Mouse (Mus musculus) gastrocnemius, postnatal 4 days (tissue): ENCODE results near the gene Rbms1. TPM values are rescaled to one million over a fixed set of nuclear protein-coding genes. Genes with fewer than 3 reads are reported as not detected.

Experiments
- DNase-seq, 2 experiments: peaks; one replicate each; pipeline ENCODE4 v3.0.0; 2021 to 2022; ENCODE audit warnings: low spot score in 2 of 2, mixed read lengths in 2 of 2
- long read RNA-seq, 2 experiments: library from polyadenylated mRNA; stranded (forward); transcript quantifications; one replicate each; pipeline ENCODE4 v2.0.0; 2021
- total RNA-seq, 2 experiments: library from RNA; stranded (reverse); gene quantifications; 2 replicates each; pipeline ENCODE4 v1.2.3; 2021

The Rbms1 gene
- 10 to 100 TPM; 69.9 to 75.5 TPM for total RNA-seq
- long read RNA-seq, experiment 1, full-length matches to known transcripts = 10 of 80 reads
- long read RNA-seq, experiment 1, partial matches to known transcripts = 6 of 80 reads
- long read RNA-seq, experiment 1, other reads (novel, unspliced or antisense) = 64 of 80 reads
- long read RNA-seq, experiment 2, full-length matches to known transcripts = 19 of 81 reads
- long read RNA-seq, experiment 2, partial matches to known transcripts = 3 of 81 reads
- long read RNA-seq, experiment 2, other reads (novel, unspliced or antisense) = 59 of 81 reads

DNA sequence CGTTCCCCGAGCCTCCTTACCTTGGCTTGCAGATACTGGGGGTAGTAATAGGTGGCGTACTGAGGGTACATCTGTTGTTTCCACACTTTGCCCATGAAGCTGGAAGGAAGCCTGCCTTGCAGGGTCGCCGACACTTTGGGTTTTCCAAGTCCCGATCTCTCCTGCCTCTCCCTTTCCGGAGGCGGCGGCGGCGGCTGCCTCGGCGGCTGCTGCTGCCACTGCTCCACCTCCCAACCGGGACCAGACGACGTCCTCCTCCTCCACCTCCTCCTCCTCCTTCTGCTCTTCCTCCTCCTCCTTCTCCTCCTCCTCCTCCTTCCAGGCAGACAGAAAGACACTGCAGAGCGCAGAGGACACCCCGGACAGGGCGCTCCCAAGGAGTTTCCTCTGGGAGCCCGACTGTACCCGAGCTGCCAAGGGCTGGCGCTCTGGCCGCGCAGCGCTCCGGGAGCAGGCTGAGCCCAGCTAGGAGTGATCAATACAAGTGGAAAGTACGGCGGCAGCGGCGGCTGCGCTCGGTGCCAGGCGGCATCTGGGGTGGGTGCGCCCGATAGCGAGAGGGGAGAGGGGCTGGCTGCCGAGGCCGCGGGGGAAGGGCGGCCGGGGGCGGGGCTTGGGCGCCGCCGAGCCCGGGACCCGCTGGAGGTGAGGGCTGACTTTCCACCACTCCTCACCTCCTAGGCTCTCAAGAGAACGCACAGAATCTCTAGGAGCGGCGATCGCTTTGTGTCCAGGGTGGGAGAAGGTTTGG is at the start of gene Rbms1:
Gene Rbms1 (minus strand): TSS at position 522 of the 751 bp plus-strand sequence.
- DNase-seq = peak; percentile 71

DNA sequence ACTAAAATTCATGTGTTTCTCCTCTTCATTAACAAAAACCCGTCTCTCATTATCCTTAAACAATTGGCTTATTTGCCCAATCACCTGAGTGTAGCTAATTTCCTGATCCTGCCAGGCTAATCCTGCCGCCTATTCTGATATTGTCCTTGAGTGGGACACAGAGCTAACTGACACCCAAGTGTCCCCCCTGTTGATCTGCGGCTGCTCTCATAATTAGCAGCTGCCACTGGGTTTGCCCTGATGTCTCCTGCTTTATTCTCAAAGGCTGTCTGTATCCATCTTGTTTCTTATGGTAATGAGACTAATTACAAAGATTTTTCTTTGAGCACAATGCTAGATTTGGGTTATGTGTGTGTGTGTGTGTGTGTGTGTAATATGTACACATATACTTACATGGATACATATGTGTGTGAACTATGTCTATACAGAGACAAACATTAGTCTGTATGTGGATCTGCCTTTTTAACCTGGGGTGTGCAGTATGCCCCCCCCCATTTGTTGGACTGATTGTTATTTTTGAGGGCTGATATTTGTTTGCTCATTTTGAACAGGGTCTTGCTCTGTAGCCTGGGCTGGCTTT is 49.3 kb upstream of the Rbms1 start:
- DNase-seq = no peak

DNA sequence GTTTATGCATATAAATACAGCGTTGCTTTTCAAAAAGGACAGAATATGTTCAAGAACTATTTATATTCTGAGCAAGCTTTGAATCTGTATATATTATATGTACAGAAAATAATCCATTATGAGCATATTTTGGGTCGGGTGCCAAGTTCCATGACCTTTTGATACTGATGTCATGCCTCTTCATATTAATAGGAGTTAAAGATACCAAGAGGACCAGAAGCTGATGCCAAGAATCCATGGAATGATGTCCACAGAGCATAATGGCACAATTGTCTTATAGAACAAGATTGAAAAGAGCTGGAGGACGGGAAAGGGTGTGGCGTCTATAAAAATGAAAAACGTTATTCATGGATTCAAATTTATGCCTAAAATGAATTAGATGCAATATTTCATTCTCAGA is 23.3 kb upstream of the Rbms1 start:
- no peak for DNase-seq

DNA sequence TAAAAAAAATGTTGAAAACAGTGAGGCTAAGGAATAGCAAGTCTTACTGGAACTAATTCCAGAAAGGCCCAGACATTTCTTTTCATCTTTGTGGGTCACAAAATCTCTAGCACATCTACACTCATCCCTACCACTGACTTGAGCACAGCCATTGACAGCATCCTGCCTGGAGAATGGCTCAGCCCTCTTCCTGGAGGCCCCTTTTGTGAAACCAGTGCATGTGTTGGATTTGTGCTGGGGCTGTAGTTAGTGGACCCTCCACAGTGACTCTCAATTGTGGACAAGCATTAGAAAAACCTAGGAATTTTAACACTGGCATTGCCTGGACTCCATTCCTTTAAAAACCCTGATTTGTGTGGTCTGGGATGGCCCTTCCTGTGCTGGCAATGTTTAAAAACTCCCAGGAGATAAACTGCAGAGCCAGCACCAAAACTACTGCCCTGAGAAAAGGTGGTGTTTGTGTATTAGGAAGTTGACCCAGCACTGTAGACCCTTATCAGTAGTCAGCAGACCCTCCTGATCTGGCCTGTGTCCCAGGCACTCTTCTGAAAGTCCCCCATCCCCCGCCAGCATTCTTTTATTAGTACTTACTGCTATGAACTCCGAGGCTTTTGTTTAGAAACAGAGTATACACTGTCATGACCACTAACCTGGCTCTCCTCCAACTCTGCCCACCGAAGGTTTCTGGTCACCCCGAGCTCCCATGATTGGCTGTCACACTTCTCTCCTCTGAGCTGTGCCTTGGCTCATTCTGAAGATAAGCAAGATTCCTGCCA is 15.7 kb upstream of the Rbms1 start:
- DNase-seq = no peak

DNA sequence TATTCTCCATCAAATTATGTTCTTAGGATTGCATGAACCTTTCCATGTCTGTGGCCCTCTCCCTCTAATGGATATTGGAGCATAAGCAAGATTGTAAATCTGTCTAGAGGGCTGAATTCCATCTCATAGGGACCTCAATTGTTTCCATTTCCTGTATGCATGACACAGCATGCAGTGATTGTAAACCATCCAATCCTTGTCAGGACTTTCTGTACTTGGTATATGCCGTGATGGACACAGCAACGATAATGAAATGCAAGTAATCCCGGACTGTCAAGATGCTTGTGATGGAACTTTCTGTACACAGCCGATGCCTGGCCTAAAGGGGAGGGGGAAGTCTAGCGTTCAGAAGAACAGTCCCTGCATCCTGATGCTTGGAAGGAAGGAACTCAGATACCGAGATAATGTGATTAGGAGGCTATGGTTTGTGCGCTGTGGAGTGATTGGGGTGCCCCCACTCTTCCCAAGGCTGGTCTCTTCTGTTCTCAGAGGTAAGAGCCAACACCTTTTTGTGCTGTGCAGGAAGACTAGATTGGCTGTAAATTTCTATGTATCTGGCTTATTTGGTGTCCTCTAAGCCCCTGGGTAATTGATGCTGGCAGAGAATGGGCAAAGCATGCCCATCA is 9.3 kb upstream of the Rbms1 start:
- DNase-seq = no peak

DNA sequence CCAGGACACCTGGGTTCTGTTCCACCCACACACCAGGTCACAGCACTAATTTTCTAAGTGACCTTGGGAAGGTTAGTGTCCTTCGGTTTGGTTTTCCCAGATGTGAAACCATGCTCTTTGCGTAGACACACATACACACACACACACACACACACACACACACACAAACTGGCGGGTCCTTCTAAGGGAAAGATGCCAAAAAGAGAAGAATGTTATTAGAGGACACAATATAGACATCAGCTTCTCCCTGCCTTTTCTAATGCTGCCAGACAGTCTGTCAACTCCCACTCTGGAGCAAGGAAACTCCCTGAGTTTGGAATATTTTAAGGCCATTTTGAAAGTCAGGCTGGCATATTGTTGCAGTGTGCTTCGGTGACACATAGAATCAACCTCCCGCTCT is 624 bp upstream of the Rbms1 start:
- DNase-seq = peak in 1 of 2 experiments; percentile 27

DNA sequence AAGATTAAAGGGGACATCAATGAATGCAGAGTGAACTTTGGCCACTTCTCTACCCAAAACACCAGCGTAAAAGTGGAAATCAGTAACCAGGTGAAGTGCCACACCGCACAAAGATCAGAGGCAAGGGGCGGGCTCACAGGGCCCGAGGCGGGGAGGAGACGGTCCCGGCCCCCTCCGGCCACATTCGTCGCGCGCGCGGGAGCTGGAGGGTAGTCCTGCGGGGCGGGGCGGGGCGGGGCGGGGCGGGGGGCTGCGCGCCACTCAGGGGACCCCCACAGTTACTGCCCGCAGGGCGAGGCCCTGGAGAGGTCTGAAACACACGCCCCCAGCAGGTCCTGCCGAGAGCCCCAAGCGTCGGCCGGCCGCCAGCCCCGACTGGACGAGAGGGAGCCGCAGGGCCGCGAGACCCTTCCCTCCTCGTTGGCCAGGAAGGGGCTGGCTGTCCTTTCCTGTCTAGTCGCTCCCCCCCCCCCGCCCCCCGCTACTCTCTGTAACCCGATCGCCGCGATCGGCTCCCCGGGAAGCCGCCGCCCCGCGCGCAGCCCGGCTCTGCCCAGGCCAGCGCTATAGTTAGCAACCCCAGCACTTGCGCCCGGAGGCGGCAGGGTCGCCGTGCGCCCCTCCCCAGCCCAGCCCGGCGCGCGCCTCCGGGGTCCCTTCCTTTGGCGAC is 856 bp downstream of the Rbms1 start:
- peak; percentile 54 to 72 for DNase-seq

DNA sequence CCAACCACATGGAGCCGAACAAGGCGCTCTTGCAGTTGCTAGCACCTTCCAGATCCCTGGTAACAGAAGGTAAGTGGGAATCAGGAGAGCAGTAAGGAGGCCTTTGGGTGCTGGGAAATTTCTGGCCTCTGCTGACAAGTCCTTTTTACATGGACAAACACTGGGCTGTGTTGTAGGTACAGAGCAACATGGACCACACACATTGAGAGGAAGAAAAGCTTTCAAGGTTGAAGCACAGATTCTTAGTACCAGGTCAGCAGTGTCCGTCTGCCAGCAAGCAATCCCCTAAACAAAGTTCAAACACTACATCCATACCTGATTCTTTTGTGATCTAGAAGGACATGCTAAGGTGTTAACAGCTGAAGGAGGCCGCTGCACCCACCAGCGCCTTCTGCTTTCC is 1.7 kb downstream of the Rbms1 start:
- no peak for DNase-seq

DNA sequence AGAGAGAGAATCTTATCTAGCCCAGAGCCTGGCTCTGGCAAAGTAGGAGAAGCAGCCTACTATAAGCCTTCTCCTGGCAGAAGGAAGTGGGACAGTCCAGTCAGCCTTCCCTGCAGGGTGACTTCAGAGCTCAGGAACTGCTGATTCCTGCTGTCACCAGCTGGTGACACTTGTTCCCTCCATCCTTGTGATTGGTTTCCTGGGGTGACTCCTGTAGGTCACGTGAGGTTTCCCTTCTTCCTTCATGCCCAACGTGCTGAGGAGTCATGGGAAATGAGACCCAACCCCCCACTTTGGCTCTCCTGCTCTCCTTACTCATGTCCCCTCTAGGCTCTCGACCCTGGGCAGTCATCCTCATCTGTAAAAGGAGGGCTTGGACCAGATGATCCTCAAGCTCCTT is 14.8 kb downstream of the Rbms1 start:
- DNase-seq = no peak

DNA sequence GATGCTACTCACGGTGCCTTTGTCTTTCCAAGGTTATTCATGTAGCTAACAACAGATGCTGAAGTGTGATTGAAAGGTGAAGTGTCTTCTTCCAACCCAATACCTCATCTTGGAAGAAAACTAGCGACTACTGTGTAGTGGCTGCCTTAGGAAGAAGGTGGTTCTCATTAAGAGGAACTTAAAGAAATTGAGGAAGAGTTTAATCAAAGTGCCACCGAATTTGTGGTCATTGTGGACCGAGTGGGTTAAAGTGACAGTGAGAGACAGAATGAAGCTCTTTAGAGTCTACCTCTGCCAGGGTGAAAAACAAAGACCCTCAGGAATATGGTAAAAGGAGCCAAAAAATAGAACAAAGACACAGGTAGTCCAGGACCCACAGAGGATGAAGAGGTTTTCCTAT is 15.2 kb downstream of the Rbms1 start:
- no peak for DNase-seq

DNA sequence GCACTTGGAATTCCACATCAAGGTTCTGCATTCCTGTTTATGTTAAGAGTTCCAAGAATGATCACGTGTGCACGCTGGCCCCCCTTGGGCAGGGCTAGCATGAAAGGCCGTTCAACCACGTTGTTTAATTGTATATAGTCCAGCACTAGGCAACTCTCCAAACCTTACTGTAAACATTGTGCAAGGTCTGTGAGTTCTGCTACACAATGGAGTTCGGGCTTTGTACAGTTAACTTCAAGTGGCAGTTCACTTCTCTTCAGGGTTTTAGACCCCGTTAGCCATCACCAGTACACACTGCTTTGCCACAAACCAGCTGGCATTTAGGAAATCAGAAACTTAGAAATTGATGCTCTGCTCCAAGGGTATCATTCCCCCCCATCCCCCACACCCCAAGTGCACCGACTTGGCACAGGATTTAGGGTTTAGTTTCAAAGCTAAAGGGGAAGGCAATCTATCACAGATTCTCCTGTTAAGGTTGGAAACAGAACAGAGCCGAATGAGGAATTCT is 22.5 kb downstream of the Rbms1 start:
- DNase-seq = no peak

DNA sequence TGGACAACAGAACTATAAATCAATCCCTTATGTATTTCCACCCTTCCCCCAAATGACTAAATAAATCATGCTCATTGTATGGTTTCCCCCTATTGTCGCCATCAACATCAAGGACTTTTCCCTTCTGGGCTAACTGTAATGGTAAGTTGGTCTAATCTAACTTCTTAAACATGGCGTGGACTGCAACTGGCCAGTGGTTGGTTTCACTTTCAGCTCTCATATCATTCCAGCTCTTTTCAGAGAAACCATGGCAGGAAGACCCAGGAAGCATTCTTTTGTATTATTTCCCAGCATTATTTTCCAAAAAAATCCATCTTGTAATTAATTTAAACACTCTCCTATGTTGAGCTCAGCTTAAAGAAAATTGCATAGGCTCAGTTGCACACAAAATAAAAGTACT is 23.0 kb downstream of the Rbms1 start:
- DNase-seq = no peak

DNA sequence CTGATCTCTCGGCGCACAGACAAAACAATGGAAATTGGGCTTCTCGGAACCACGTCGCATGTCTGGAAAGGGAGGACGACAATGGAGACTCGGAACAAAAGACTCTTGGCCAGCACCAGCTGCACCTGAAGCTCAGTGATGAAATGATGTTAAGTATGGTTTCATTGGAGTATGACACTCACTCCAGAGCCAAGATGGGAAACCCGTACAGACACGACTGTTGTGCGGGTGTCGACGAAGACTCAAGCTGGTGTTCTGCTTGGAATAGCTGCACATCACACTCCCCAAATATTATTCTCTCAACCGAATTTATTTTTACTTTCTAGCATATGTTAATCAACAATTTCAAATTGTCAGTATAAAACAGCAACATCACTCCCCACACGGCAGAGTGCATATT is 26.1 kb downstream of the Rbms1 start:
- no peak for DNase-seq

DNA sequence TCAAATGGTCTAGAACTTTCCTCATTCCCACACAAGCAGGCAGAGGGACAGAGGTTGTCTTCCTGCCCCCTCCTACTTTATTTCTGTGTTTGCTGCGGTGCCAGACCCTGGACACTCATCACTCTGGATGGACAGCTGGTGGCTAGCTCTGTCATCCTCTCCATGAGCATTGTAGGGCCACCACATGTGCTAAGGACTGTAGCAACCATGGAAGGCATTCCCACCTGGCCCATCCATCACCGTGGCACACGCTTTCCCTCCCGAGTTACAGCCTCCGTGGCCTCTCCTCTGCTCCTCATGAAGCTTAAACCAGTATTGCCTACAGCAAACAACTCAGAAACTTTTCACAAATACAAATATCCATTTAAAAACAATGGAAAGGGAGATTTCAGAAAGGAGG is 34.0 kb downstream of the Rbms1 start:
- no peak for DNase-seq

DNA sequence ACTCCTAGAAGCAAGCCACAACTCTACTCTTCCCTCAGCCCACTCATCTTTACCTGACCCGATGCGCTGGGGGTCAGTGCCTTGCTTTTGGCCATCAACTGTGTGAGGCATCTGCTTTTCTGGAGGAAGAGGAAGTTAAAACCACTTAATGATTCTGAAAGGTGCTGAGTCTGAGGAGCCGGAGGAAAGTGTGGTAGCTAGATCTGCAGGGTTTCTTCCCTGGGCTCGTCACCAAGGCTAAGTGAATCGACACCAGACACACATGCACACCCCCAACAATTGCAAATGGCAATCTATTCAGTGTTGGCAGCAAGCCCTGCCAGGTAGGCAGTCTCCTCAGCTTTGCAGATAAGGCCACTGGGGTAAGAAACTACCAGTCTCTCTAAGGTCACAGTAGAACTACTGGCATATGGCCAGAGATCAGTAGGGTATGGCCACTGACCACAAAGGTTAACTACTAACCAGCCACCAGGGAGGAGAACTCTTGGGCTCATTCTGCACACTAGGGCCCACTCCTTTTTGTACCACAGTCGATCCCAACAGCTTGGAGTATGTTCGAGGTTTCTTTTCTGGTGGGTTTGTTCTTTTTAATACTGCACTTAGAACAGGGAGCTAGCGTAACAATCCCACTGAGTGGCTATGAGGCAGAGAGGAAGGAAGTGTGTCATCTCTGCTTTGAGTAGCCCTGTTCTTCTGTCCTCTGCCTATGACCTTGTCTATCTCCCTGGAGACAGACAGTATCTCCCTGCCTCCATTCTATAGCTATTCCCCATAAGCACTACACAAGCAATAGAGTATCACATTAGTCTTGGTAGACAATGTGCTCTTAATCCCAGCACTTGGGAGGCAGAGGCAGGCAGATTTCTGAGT is 34.9 kb downstream of the Rbms1 start:
- DNase-seq = no peak

DNA sequence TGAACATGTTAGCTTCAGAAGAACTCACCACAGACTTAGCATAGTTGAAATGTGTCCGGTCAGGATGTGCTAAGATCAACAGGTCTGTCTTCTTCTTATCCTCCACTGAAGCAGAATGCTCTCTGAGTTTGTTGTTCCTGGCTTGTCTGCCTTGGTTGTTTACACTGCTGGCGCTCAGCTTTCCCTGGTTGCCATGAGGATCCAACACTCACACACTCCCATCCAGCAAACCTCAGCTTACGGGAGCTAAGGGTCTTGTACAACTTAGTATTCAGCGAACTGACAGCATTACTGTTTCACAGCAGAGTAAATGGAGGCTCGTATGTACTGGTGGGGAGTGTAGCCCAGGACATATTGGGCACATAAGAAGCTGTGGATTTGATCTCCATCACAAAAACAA is 37.9 kb downstream of the Rbms1 start:
- DNase-seq = no peak

DNA sequence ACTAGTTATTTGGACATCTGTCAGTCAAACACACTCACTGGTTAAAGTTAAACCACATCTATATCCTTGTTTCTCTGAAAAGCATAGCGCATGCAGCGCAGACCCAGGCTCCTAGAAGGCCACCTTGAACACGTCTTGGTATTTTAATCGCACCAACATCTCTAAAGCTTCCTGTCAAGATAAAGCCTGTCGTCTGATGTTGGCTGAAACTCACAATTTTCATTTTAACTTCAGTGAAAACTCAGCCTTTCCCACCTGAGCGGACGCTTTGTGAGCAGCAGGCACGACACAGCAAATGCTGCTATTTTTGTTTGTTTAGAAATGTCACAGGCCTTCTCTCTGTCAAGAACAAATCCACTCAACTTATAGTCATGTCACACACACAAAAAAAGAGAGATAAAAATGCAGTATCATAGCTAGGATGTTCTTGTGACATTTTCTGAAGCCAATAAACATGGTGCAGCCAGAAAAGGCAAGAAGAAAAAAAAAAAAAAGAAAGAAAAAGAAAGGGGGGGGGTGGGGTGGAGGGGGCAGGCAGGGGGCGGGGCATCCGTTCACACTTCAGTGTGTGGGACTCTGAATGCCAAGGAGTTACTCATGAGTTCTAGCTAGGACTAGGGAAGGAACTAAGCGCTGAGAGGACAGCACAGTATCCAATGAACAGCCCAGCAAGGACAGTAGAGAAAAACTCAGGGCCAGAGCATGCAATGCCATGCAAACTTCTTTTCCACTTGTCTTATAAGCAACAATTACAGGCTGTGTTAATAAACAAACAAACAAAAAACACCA is 39.0 kb downstream of the Rbms1 start:
- no peak for DNase-seq

DNA sequence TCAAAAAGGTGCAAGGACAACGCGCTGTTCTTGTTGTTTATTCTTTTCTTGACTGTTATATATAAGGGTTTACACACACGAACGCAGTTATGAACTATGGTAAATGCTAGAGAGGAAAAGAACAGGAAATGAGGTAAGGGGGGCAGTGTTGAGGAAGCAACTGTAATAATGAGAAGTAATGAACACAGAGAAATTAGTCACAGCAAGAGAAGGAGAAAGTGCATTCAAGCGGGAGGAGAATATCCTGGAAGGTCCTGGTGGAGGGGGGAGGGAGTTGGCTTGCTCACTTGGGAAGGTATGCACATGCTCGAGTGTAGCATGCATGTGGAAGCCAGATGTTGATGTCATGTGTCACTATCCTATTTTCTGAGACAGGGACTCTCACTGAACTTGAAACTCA is 39.9 kb downstream of the Rbms1 start:
- no peak for DNase-seq

DNA sequence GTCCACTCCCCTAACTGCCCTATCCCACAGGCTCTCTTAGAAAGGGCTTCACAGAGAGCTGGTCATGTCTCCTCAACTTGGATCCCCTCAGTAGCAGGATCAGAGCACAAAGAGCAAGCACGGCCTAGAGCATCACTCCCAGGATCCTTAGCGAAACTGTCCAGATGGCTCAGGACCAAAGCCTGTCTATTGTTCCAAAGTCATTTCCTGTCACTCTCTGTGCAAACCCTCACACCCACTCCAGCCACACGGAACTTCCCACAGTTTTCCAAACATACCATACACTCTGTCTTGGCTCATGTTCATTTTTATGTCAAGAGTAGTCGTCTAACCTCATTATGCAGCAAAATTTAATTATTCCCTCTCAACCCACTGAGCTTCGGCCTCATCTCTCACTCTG is 40.6 kb downstream of the Rbms1 start:
- DNase-seq = no peak
